Mouse (Mus musculus) thymus, adult 2 months (tissue): ENCODE measurements around the gene Zfp114.

Source experiments
- CTCF ChIP-seq: fragments of 200-500 bp; IDR thresholded peaks from 2 replicates; pipeline ENCODE4 v1.5.1; 2012; ENCODE audit warnings: mild to moderate bottlenecking, control low read depth, low read length, moderate library complexity, borderline replicate concordance; ENCODE audit not compliant: control insufficient read depth, poor library complexity, insufficient read depth; ENCODE audit errors: extremely low read depth
- POLR2A ChIP-seq: fragments of 200-500 bp; IDR thresholded peaks from 2 replicates; pipeline ENCODE4 v1.6.1; 2012; ENCODE audit warnings: mild to moderate bottlenecking, low read length, control low read depth, moderate library complexity; ENCODE audit not compliant: control insufficient read depth, poor library complexity, insufficient read depth; ENCODE audit errors: extremely low read depth

DNA sequence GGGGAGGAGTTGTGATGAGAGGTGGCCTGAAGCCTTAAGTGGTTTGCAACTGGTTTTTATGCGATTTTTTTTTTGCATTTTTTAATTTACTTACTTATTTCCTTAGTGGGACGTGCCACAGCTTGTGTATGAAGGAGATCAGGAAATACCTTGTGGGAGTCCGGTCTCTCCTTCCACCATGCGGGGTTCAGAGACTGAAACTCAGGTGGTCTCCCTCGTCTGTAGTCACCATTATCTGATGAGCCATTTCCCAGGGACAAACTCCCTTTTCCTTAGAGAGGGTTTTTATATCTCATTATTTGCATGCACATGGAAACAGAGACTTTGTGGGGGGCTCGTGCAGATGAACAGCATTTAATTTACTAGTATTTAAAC, 464 bp downstream of the Zfp114 start:
- TF ChIP-seq CTCF (no peak), POLR2A (no peak)
